Mouse (Mus musculus): ENCODE results near the gene Chp1. TPM values are rescaled to one million over a fixed set of nuclear protein-coding genes. Genes with fewer than 3 reads are reported as not detected.

Chp1 gene
- polyA plus RNA-seq, 1 experiment from 2014 or later = 57.1 TPM

Other genes starting within 250 kb of the Chp1 start
- gene Dll4, start 221.9 kb upstream of the Chp1 start, polyA plus RNA-seq (2015; fragmentation: Nextera tagmentation; extraction: Ambion mirVana) = 5.3 and 6.0 TPM in 2 replicates
- 12.3 and 14.9 TPM in 2 replicates for gene Chac1, start 196.5 kb upstream of the Chp1 start, polyA plus RNA-seq (2015; fragmentation: Nextera tagmentation; extraction: Ambion mirVana)
- gene Ino80, start 70.0 kb upstream of the Chp1 start, polyA plus RNA-seq (2015; fragmentation: Nextera tagmentation; extraction: Ambion mirVana) = 2.8 and 3.4 TPM in 2 replicates
- 1.1 and 1.5 TPM in 2 replicates for gene Exd1, start 70 bp upstream of the Chp1 start, polyA plus RNA-seq (2015; fragmentation: Nextera tagmentation; extraction: Ambion mirVana)
- gene Nusap1, start 70.6 kb downstream of the Chp1 start, polyA plus RNA-seq (2015; fragmentation: Nextera tagmentation; extraction: Ambion mirVana) = 13.0 and 16.1 TPM in 2 replicates
- 5.4 and 6.1 TPM in 2 replicates for gene Oip5, start 70.8 kb downstream of the Chp1 start, polyA plus RNA-seq (2015; fragmentation: Nextera tagmentation; extraction: Ambion mirVana)
- 41.9 and 44.9 TPM in 2 replicates for gene Ndufaf1, start 115.1 kb downstream of the Chp1 start, polyA plus RNA-seq (2015; fragmentation: Nextera tagmentation; extraction: Ambion mirVana)
- gene Rtf1, start 127.4 kb downstream of the Chp1 start, polyA plus RNA-seq (2015; fragmentation: Nextera tagmentation; extraction: Ambion mirVana) = 44.7 and 45.1 TPM in 2 replicates
- gene Itpka, start 194.6 kb downstream of the Chp1 start, polyA plus RNA-seq (2015; fragmentation: Nextera tagmentation; extraction: Ambion mirVana) = 0.14 and 0.54 TPM in 2 replicates
- 1.6 and 1.7 TPM in 2 replicates for gene Ltk, start 212.7 kb downstream of the Chp1 start, polyA plus RNA-seq (2015; fragmentation: Nextera tagmentation; extraction: Ambion mirVana)
- 16.5 and 19.4 TPM in 2 replicates for gene Rpap1, start 239.8 kb downstream of the Chp1 start, polyA plus RNA-seq (2015; fragmentation: Nextera tagmentation; extraction: Ambion mirVana)

Data from hindbrain, embryonic 16.5 days (tissue).